Mouse (Mus musculus) limb, embryonic 13.5 days (tissue): Measurements from ENCODE around the gene Prpf3. TPM values are rescaled to one million over a fixed set of nuclear protein-coding genes. Genes with fewer than 3 reads are reported as not detected.

ENCODE experiments used
- ATAC-seq: fragments of 200-750 bp; cut with Nextera tagmentation; 2 replicates; pipeline ENCODE4 v1.8.0; 2017; ENCODE audit warnings: low read depth, moderate number of reproducible peaks, moderate TSS enrichment; ENCODE audit not compliant: low FRiP score
- H3K27ac ChIP-seq: fragments of 300-500 bp; sonication (generic); 2 replicates; pipeline ENCODE4 v1.5.1; 2015; ENCODE audit warnings: inconsistent platforms, mild to moderate bottlenecking, moderate library complexity
- H3K27me3 ChIP-seq: fragments of 300-500 bp; sonication (generic); 2 replicates; pipeline ENCODE4 v1.6.1; 2015; ENCODE audit warnings: mild to moderate bottlenecking, inconsistent platforms
- H3K36me3 ChIP-seq: fragments of 300-500 bp; sonication (generic); 2 replicates; pipeline ENCODE4 v1.6.1; 2015; ENCODE audit warnings: inconsistent platforms, mild to moderate bottlenecking, moderate library complexity
- H3K4me1 ChIP-seq: fragments of 300-500 bp; sonication (generic); 2 replicates; pipeline ENCODE4 v1.6.1; 2015; ENCODE audit warnings: inconsistent platforms
- H3K4me2 ChIP-seq: fragments of 300-500 bp; sonication (generic); replicated peaks from 2 replicates; pipeline ENCODE4 v1.6.1; 2015; ENCODE audit warnings: inconsistent platforms, mild to moderate bottlenecking, moderate library complexity
- H3K4me3 ChIP-seq: fragments of 300-500 bp; sonication (generic); 2 replicates; pipeline ENCODE4 v1.5.1; 2015; ENCODE audit warnings: moderate library complexity, mild to moderate bottlenecking, inconsistent platforms
- H3K9ac ChIP-seq: fragments of 300-500 bp; sonication (generic); 2 replicates; pipeline ENCODE4 v1.6.1; 2015; ENCODE audit warnings: mild to moderate bottlenecking, inconsistent platforms
- H3K9me3 ChIP-seq: fragments of 300-500 bp; sonication (generic); 2 replicates; pipeline ENCODE4 v1.6.1; 2016; ENCODE audit warnings: inconsistent platforms
- WGBS: fragments of 180-500 bp; shearing (Covaris S2); methylation state at CpG from one replicate; pipeline ENCODE4 v1.1.7; 2015; 5-methylcytosine and 5-hydroxymethylcytosine counted together
- polyA plus RNA-seq: library from polyadenylated mRNA; unstranded; fragments of >200 nt; fragmentation: Nextera tagmentation; extraction: Ambion mirVana; gene quantifications from 2 replicates; pipeline ENCODE4 v1.2.1, GENCODE M21; 2015

Gene Prpf3
- polyA plus RNA-seq, 1 experiment from 2014 or later, result 62.3 TPM

DNA sequence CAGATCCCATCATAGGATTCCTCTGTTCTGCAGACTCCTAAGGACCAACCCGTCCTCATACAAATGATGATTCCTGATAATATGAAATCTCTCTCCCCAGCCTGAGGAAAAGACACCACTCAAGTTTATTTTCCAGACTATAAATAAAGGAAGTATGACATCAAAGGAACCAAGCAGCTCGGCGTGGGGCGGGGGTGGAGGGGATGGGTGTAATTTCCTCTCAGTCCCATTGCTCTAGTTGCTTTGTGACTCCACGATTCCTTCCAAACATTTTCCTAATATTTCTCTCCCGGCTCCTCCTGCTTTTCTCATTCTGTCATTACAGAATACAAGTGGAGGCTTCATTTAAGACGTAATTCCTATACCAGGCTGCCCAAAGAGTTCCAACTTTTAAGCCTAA is 37.4 kb upstream of the Prpf3 start:
- Histone ChIP-seq H3K27ac (peak overlapping the region; percentile 52; the same call in 1 of the 2 replicates), H3K36me3 (peaks cover 4% of the 10 kb centered on the region; the same call in 1 of the 2 replicates), H3K4me2 (peak overlapping the region; percentile 65), H3K4me3 (peak overlapping the region; percentile 76), H3K9ac (peak overlapping the region; percentile 60), H3K27me3 (no peaks in the 10 kb centered on the region), H3K4me1 (peaks cover 40% of the 10 kb centered on the region), H3K9me3 (no peaks in the 10 kb centered on the region)
- 15% methylated on average over 7 of the region's 7 CpGs for WGBS
- ATAC-seq, result no peak

DNA sequence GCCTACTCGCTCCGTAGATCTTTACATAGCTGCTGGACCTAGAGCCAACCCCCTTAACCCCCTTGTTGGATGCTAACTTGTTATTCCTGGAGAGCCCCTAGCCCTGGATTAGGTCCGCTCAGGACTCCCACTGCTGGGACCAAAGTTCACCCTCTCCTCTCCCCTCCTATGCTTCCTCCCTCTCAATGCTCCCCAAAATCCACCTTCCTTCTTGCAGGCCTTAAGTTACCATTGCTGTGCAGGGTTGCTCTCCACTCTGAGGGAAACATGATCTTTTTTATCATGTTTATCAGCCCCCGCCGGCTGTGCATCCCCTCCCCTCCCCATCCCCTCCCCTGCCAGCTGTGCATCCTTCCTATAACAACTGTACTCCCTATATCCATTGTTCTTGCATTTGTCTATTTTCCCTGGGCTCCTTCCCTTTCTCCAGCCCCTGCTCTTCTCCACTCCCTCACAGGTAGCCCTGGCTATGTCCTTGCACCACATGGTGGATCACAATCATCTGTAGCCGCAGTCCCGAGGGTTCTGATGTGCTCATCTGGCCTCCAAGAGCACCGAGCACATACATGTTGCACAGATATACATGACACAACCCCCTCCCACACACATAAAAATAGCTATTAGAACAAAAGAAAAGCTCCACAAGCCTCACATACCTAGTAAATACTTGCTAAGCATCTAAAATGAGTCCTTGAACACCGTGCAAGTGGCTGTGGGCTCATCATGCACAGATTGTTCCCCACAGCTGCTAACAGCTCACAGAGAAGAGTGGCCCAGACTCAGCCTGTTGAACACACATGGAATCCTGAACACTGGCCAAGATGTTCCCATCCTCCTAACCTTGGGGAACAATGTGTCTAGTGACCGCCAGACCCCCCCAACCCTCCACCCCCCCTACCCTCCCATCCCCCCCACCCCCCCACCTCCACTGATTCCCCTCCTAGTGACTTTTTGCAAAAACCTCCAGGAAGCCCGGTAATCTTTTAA is 36.7 kb upstream of the Prpf3 start:
- Histone ChIP-seq H3K9ac (peak overlapping the region; percentile 51), H3K27ac (peak overlapping the region; percentile 75; the same call in 1 of the 2 replicates), H3K4me1 (peaks cover 40% of the 10 kb centered on the region), H3K4me2 (peak overlapping the region; percentile 65), H3K9me3 (no peaks in the 10 kb centered on the region), H3K4me3 (peak overlapping the region; percentile 27), H3K27me3 (no peaks in the 10 kb centered on the region), H3K36me3 (no peaks in the 10 kb centered on the region)
- peak; percentile 12; the same call in 1 of the 2 replicates for ATAC-seq
- 33% methylated on average over 11 of the region's 11 CpGs for WGBS

DNA sequence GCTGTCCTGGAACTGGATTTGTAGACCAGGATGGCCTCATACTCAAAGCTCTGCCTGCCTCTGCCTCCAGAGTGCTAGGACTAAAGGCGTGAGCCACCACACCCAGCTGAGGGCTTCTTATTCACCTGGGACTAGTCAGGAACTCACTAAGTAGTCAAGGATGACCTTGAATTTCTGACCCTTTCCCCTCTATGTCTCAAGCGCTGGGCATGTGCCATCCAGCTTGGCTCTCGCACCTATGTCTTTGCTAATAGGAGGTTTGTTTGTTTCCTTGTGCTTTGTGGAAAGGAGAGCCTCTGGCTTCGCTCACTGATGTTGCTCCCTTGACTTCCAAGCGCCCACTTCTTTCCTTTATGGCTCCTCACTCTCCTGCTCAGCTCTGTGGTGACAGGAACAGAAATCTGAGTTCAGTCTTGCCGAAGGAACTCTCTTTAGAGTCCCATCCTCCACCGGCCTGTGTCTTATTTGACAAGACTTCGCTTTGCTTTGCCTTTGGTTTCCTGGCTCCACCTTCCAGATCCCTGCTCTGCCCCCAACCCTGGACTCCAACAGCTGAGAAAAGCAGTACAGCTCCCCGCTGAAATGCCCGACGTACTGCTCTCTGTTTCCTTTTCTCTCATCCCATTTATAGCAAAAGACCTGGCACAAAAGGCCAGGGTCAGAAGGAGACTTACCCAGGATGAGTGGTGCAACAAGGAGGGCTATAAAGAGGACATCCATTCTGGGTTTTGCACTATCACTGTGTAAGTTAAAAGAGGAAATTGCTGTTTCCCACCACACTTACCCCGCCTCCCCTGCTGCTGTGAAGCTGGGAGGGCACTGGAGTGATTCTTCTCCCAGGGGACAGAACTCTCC is 35.8 kb upstream of the Prpf3 start, which contains the start of gene BC028528:
Gene BC028528, minus strand, starts transcription at position 795 of the 855 bp plus-strand sequence.
- H3K27ac ChIP-seq, result peak within 1 kb of the TSS; percentile 75
- H3K9me3 ChIP-seq, result no peaks in the 10 kb centered on the region
- no peaks in the 10 kb centered on the region for H3K27me3 ChIP-seq
- H3K9ac ChIP-seq, result peak within 1 kb of the TSS; percentile 51
- peaks cover 40% of the 10 kb centered on the region for H3K4me1 ChIP-seq
- peak within 1 kb of the TSS; percentile 65 for H3K4me2 ChIP-seq
- H3K36me3 ChIP-seq, result no peaks in the 10 kb centered on the region
- no peak for ATAC-seq
- 30% methylated on average over 12 of the region's 12 CpGs for WGBS
- peak within 1 kb of the TSS; percentile 27 for H3K4me3 ChIP-seq

GRCm38 (mm10) chr3:95889664-95890063 is 34.0 kb upstream of the Prpf3 start:
- no peak overlapping the region for H3K27ac ChIP-seq
- ATAC-seq, result no peak
- H3K4me2 ChIP-seq, result no peak overlapping the region

GRCm38 (mm10) chr3:95887596-95887995 is 31.9 kb upstream of the Prpf3 start:
- ATAC-seq, result no peak
- no peaks in the 10 kb centered on the region for H3K36me3 ChIP-seq
- H3K9me3 ChIP-seq, result no peaks in the 10 kb centered on the region
- H3K4me1 ChIP-seq, result peaks cover 25% of the 10 kb centered on the region
- 71% methylated on average over 4 of the region's 4 CpGs for WGBS
- H3K27me3 ChIP-seq, result no peaks in the 10 kb centered on the region
- H3K4me2 ChIP-seq, result no peak overlapping the region
- no peak overlapping the region for H3K4me3 ChIP-seq
- H3K27ac ChIP-seq, result no peak overlapping the region
- no peak overlapping the region for H3K9ac ChIP-seq

More at GRCm38 (mm10) chr3:95889664-95890063, 34.0 kb upstream of the Prpf3 start:
- no peaks in the 10 kb centered on the region for H3K9me3 ChIP-seq
- no peak overlapping the region for H3K4me3 ChIP-seq
- 20% methylated on average over 3 of the region's 3 CpGs for WGBS
- no peak overlapping the region for H3K9ac ChIP-seq
- no peaks in the 10 kb centered on the region for H3K27me3 ChIP-seq
- no peaks in the 10 kb centered on the region for H3K36me3 ChIP-seq
- peaks cover 30% of the 10 kb centered on the region for H3K4me1 ChIP-seq

DNA sequence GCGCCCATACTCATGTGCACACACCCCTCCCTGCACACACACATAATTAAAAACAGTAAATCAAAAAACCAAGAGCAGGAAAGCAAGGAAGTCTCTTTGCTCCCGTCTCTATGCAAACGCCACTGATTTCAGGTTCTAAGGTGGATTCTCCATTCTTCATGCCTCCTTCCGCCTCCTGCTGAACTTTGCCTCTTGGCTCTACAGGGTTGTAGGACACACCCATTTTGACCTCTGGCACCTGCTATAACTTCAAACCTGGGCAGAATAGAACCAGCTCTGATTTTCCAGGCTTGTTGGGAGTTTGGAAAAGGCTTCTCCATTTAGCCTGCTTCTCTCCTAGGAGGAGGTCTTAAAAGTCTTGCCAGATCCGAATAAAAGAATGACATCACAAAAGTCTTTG is 28.7 kb upstream of the Prpf3 start:
- no peak for ATAC-seq
- 59% methylated on average over 5 of the region's 5 CpGs for WGBS

GRCm38 (mm10) chr3:95882816-95883425 is 27.2 kb upstream of the Prpf3 start:
- WGBS, result 2% methylated on average over 24 of the region's 24 CpGs
- Histone ChIP-seq H3K9ac (peak overlapping the region; percentile 60), H3K4me1 (peaks cover 16% of the 10 kb centered on the region), H3K27ac (no peak overlapping the region), H3K9me3 (no peaks in the 10 kb centered on the region), H3K36me3 (no peaks in the 10 kb centered on the region), H3K27me3 (no peaks in the 10 kb centered on the region), H3K4me3 (peak overlapping the region; percentile 58), H3K4me2 (peak overlapping the region; percentile 100)
- no peak for ATAC-seq

More for the DNA sequence above, 28.7 kb upstream of the Prpf3 start:
- no peak overlapping the region for H3K4me2 ChIP-seq
- peaks cover 16% of the 10 kb centered on the region for H3K4me1 ChIP-seq
- no peak overlapping the region for H3K4me3 ChIP-seq
- no peak overlapping the region for H3K9ac ChIP-seq
- H3K27ac ChIP-seq, result no peak overlapping the region
- H3K27me3 ChIP-seq, result no peaks in the 10 kb centered on the region
- no peaks in the 10 kb centered on the region for H3K9me3 ChIP-seq
- H3K36me3 ChIP-seq, result no peaks in the 10 kb centered on the region

- Histone ChIP-seq H3K9me3 (no peaks in the 10 kb centered on the region), H3K27ac (no peak within 1 kb of the TSS), H3K9ac (peak within 1 kb of the TSS; percentile 63), H3K27me3 (no peaks in the 10 kb centered on the region), H3K36me3 (no peaks in the 10 kb centered on the region), H3K4me2 (peak within 1 kb of the TSS; percentile 100), H3K4me1 (peaks cover 16% of the 10 kb centered on the region), H3K4me3 (peak within 1 kb of the TSS; percentile 58)
- ATAC-seq, result peak; percentile 100
- WGBS, result under 1% methylated on average over 66 of the region's 66 CpGs
These were observed 26.5 kb upstream of the Prpf3 start, which contains the start of gene Ciart for GRCm38 (mm10) chr3:95881979-95882815. Gene Ciart, minus strand, starts transcription at chr3:95882251.

DNA sequence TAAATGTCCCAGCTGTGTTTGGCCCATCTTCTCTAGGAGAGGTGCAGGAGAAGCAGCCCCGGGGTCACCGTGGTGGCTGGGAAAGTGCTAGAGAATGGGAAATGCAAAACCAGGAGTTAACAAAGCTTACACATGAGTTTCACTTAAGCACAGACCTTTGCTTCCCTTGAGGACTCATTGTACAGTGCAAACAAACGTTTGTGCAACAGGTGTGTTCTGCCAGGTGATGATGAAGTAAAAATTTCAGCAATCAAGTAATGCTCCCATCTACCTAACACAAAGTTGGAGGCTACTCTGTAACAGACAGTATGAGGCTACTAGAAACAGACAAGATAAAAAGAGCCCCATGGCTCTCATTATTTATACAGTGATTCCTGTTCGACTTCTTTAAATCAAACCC is 23.4 kb upstream of the Prpf3 start:
- Histone ChIP-seq H3K4me3 (no peak overlapping the region), H3K36me3 (no peaks in the 10 kb centered on the region), H3K4me1 (peaks cover 16% of the 10 kb centered on the region), H3K9me3 (no peaks in the 10 kb centered on the region), H3K4me2 (no peak overlapping the region), H3K27ac (no peak overlapping the region), H3K9ac (no peak overlapping the region), H3K27me3 (no peaks in the 10 kb centered on the region)
- WGBS, result 85% methylated on average over 4 of the region's 4 CpGs
- no peak for ATAC-seq

- Histone ChIP-seq H3K9me3 (no peaks in the 10 kb centered on the region), H3K4me2 (peak overlapping the region; percentile 74), H3K4me3 (peak overlapping the region; percentile 73), H3K4me1 (peaks cover 15% of the 10 kb centered on the region), H3K9ac (peak overlapping the region; percentile 83), H3K36me3 (peaks cover 29% of the 10 kb centered on the region), H3K27me3 (no peaks in the 10 kb centered on the region), H3K27ac (no peak overlapping the region)
- 59% methylated on average over 7 of the region's 7 CpGs for WGBS
- no peak for ATAC-seq
These were observed 16.4 kb upstream of the Prpf3 start for GRCm38 (mm10) chr3:95872048-95872447.
